Mouse (Mus musculus): Measurements from ENCODE around the gene Lrrn2.

DNA sequence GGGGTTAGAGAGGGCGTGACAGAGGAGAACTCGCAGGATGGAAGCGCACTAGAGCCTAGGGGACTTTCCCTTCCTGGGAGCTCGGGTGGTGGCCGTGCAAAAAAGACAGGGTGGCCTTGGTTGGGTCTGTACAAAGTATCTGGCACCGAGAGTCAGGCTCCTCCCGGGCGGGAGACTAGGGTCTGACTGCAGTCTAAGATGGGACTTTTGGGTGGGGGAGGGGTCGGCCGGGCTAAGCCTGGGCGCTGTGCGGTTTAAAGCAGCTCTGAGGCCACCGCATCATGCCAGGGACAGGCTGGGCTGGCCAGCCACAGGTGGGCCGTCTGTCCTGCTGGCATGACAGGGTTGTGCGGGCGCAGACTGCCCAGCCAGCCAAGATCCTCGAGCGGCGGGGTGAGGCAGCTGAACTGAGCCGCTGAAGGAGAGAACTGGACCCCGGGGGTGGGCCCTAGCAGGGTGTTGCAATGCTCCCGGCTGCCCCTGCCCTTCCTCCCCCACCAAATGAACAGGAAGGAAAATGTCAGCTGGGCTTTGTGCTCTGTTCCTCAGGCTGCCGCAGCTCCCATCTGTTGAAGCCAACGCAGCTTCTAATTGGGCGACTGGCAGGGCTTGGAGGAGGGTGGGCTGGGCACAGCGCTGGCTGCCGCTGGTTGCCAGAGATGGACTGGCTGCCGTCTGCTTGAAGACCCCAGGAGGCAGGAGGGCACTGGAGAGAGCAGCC, 1.1 kb downstream of the Lrrn2 start:
- TF ChIP-seq CTCF (IDR thresholded peaks at IDR 0.05; ENCODE audit: control insufficient read depth, insufficient read depth, insufficient replicate concordance, low read depth, low read length) (no peak), POLR2A (IDR thresholded peaks at IDR 0.05; ENCODE audit: control insufficient read depth, low read depth, low read length) (no peak)
